ENCODE assay signal across 9 mouse cellular contexts in genomic region chr19:46598187-46598586, GRCm38 (mm10). TPM values are rescaled to one million over a fixed set of nuclear protein-coding genes. Genes with fewer than 3 reads are reported as not detected.
DNase-seq lines count a peak whose midpoint lies in the region; ATAC-seq and TF ChIP-seq lines count a peak whose summit lies in the region.
"Had no signal": no experiment of that assay in that cellular context is flagged by ENCODE, and none has a peak within 500 bp of the region (broad histone marks: within the 10 kb centered on the region; RNA-seq: fewer than 3 reads in every experiment).

No protein-coding gene starts in this region.

- 73% methylated on average over 4 of the region's 4 CpGs for WGBS in kidney, embryonic 16.5 days
- WGBS in embryonic facial prominence, embryonic 15.5 days = 72% methylated on average over 4 of the region's 4 CpGs
- WGBS in intestine, embryonic 16.5 days = 78% methylated on average over 4 of the region's 4 CpGs

- H3K9ac ChIP-seq in kidney, embryonic 16.5 days (replicated peaks; ENCODE audit: low read length) = no peak overlapping the region
- no peak overlapping the region for H3K9ac ChIP-seq in embryonic facial prominence, embryonic 15.5 days
- no peak overlapping the region for H3K9ac ChIP-seq in intestine, embryonic 16.5 days (ENCODE audit: low read depth, low read length)

- H3K4me1 ChIP-seq in kidney, embryonic 16.5 days (ENCODE audit: insufficient read depth, low read length) = peaks cover 34% of the 10 kb centered on the region
- H3K4me1 ChIP-seq in embryonic facial prominence, embryonic 15.5 days = peaks cover 22% of the 10 kb centered on the region
- H3K4me1 ChIP-seq in intestine, embryonic 16.5 days (ENCODE audit: control insufficient read depth, insufficient read depth, low read length) = peaks cover 21% of the 10 kb centered on the region

- H3K4me3 ChIP-seq in kidney, embryonic 16.5 days (ENCODE audit: low read length) = no peak overlapping the region; the same call in 1 of the 2 replicates
- peak overlapping the region; percentile 99 for H3K4me3 ChIP-seq in embryonic facial prominence, embryonic 15.5 days (replicated peaks)
- no peak overlapping the region for H3K4me3 ChIP-seq in intestine, embryonic 16.5 days (ENCODE audit: low read length)
- peak overlapping the region; percentile 89 for H3K4me3 ChIP-seq in myocyte

- H3ac ChIP-seq in myocyte (ENCODE audit: control insufficient read depth, insufficient read length) = no peak overlapping the region

- ATAC-seq in kidney, embryonic 16.5 days (ENCODE audit: low FRiP score, low TSS enrichment) = no peak
- no peak for ATAC-seq in embryonic facial prominence, embryonic 15.5 days (ENCODE audit: insufficient number of reproducible peaks, low FRiP score, low TSS enrichment, low read depth)
- ATAC-seq in intestine, embryonic 16.5 days = no peak

- H3K9me3 ChIP-seq in kidney, embryonic 16.5 days (ENCODE audit: low read length) = no peaks in the 10 kb centered on the region
- no peaks in the 10 kb centered on the region for H3K9me3 ChIP-seq in embryonic facial prominence, embryonic 15.5 days (replicated peaks)
- no peaks in the 10 kb centered on the region for H3K9me3 ChIP-seq in intestine, embryonic 16.5 days (ENCODE audit: control insufficient read depth, low read length)

- peaks cover 21% of the 10 kb centered on the region for H3K36me3 ChIP-seq in kidney, embryonic 16.5 days (ENCODE audit: insufficient read depth, low read length)
- peaks cover 26% of the 10 kb centered on the region for H3K36me3 ChIP-seq in embryonic facial prominence, embryonic 15.5 days
- 0 out of 2 replicates have a peak, but pooled peaks cover 4% of the 10 kb centered on the region for H3K36me3 ChIP-seq in intestine, embryonic 16.5 days (ENCODE audit: control insufficient read depth, insufficient read depth, low read length)
- no peaks in the 10 kb centered on the region for H3K36me3 ChIP-seq in myocyte (ENCODE audit: control insufficient read depth, insufficient read depth)

- H3K4me2 ChIP-seq in kidney, embryonic 16.5 days (replicated peaks; ENCODE audit: low read depth, low read length) = peak overlapping the region; percentile 42
- H3K4me2 ChIP-seq in embryonic facial prominence, embryonic 15.5 days (replicated peaks) = peak overlapping the region; percentile 71
- peak overlapping the region; percentile 20; the same call in 1 of the 2 replicates for H3K4me2 ChIP-seq in intestine, embryonic 16.5 days (ENCODE audit: low read depth, low read length)
- peak overlapping the region; percentile 59 for H3K4me2 ChIP-seq in myocyte (ENCODE audit: low read depth)

- DNase-seq in kidney, postnatal 25 days = no peak
- no peak for DNase-seq in adrenal gland, adult 8-10 months
- DNase-seq in left cerebral cortex, adult 18-20 months (ENCODE audit: low spot score in 2 of 2) = no peak
- DNase-seq in embryo, embryonic 9.5 days (ENCODE audit: extremely low spot score) = no peak

- 0 out of 2 replicates have a peak overlapping the region, but pooled peaks have one; percentile 39 for H3K27ac ChIP-seq in kidney, embryonic 16.5 days (ENCODE audit: low read length)
- no peak overlapping the region for H3K27ac ChIP-seq in embryonic facial prominence, embryonic 15.5 days (replicated peaks)
- H3K27ac ChIP-seq in intestine, embryonic 16.5 days (ENCODE audit: low read length) = peak overlapping the region; percentile 39; the same call in 1 of the 2 replicates

- H3K79me2 ChIP-seq in myocyte (ENCODE audit: control insufficient read depth, insufficient read depth) = peaks cover 40% of the 10 kb centered on the region

- H3K27me3 ChIP-seq in kidney, embryonic 16.5 days (ENCODE audit: insufficient read depth, low read length) = no peaks in the 10 kb centered on the region
- H3K27me3 ChIP-seq in embryonic facial prominence, embryonic 15.5 days = no peaks in the 10 kb centered on the region
- no peaks in the 10 kb centered on the region for H3K27me3 ChIP-seq in intestine, embryonic 16.5 days (replicated peaks; ENCODE audit: control insufficient read depth, insufficient read depth, low read length)
- H3K27me3 ChIP-seq in myocyte (ENCODE audit: control insufficient read depth, insufficient read depth, insufficient read length) = no peaks in the 10 kb centered on the region
- H3K27me3 ChIP-seq: Patski had no signal

- no peak for TF ChIP-seq POLR2A in myocyte (IDR thresholded peaks at IDR 0.05; ENCODE audit: insufficient read length, low read depth)

TF ChIP-seq in myocyte, 11 proteins besides CTCF, POLR2A, EP300 and RAD21:
- TF ChIP-seq USF1 (IDR thresholded peaks at IDR 0.05; ENCODE audit: low read depth) (no peak), TCF3 (IDR thresholded peaks at IDR 0.05; ENCODE audit: insufficient read length, low read depth) (no peak), POLR2AphosphoS2 (IDR thresholded peaks at IDR 0.05; ENCODE audit: insufficient read length, low read depth) (no peak), MAX (IDR thresholded peaks at IDR 0.05; ENCODE audit: low read depth) (no peak), E2F4 (IDR thresholded peaks at IDR 0.05; ENCODE audit: insufficient read depth) (no peak), MYOG (IDR thresholded peaks at IDR 0.05; ENCODE audit: control insufficient read depth in 1 of 3, insufficient read depth in 1 of 3, insufficient read length in 2 of 3, low read depth in 2 of 3) (no peak), REST (IDR thresholded peaks at IDR 0.05; ENCODE audit: insufficient read depth, insufficient read length) (no peak), TCF12 (IDR thresholded peaks at IDR 0.05; ENCODE audit: insufficient read depth, poor library complexity, severe bottlenecking) (no peak), MYOD1 (IDR thresholded peaks at IDR 0.05; ENCODE audit: control insufficient read depth in 1 of 3, insufficient read length in 2 of 3, low read depth in 2 of 3) (no peak), CEBPB (IDR thresholded peaks at IDR 0.05; ENCODE audit: insufficient read depth, poor library complexity, severe bottlenecking) (no peak), SRF (IDR thresholded peaks at IDR 0.05; ENCODE audit: control insufficient read depth, insufficient read length, low read depth) (no peak)

RNA-seq across cellular contexts. Expression of gene Wbp1l, which starts 0.7 kb away (rescaled TPM):
- polyA plus RNA-seq in kidney, embryonic 16.5 days (2015; fragmentation: Nextera tagmentation; extraction: Ambion mirVana) = 53.4 and 54.4 TPM in 2 replicates
- 50.1 and 55.2 TPM in 2 replicates for polyA plus RNA-seq in embryonic facial prominence, embryonic 15.5 days (2015; fragmentation: Nextera tagmentation; extraction: Ambion mirVana)
- polyA plus RNA-seq in intestine, embryonic 16.5 days (2015; fragmentation: Nextera tagmentation; extraction: Ambion mirVana) = 39.3 and 40.0 TPM in 2 replicates
- 39.8 TPM for polyA plus RNA-seq in myocyte (2012; fragmentation: generic; extraction: Trizol)
- 100 to 1,000 TPM; 149 to 232 (median 189) TPM for total RNA-seq in adrenal gland, adult 8-10 months (2022)
- total RNA-seq in left cerebral cortex, adult 18-20 months (2021) = 10 to 100 TPM; 34.9 to 37.9 TPM

RNA-seq across cellular contexts. Expression of gene Sfxn2, which starts 25.0 kb away (rescaled TPM):
- polyA plus RNA-seq in kidney, embryonic 16.5 days (2015; fragmentation: Nextera tagmentation; extraction: Ambion mirVana) = 39.4 and 41.1 TPM in 2 replicates
- 21.8 and 21.9 TPM in 2 replicates for polyA plus RNA-seq in embryonic facial prominence, embryonic 15.5 days (2015; fragmentation: Nextera tagmentation; extraction: Ambion mirVana)
- 16.7 and 18.1 TPM in 2 replicates for polyA plus RNA-seq in intestine, embryonic 16.5 days (2015; fragmentation: Nextera tagmentation; extraction: Ambion mirVana)
- polyA plus RNA-seq in myocyte (2012; fragmentation: generic; extraction: Trizol) = 0.62 TPM
- total RNA-seq in adrenal gland, adult 8-10 months (2022) = 10 to 100 TPM in 3 of 4 experiments, 1 to 10 TPM in 1; 7.0 to 16.4 (median 12.0) TPM
- 1 to 10 TPM; 3.5 to 5.6 TPM for total RNA-seq in left cerebral cortex, adult 18-20 months (2021)

RNA-seq across cellular contexts. Expression of gene Arl3, which starts 25.2 kb away (rescaled TPM):
- polyA plus RNA-seq in kidney, embryonic 16.5 days (2015; fragmentation: Nextera tagmentation; extraction: Ambion mirVana) = 142 and 148 TPM in 2 replicates
- 149 TPM in 2 replicates for polyA plus RNA-seq in embryonic facial prominence, embryonic 15.5 days (2015; fragmentation: Nextera tagmentation; extraction: Ambion mirVana)
- polyA plus RNA-seq in intestine, embryonic 16.5 days (2015; fragmentation: Nextera tagmentation; extraction: Ambion mirVana) = 53.9 and 64.5 TPM in 2 replicates
- 81.9 TPM for polyA plus RNA-seq in myocyte (2012; fragmentation: generic; extraction: Trizol)
- 10 to 100 TPM; 39.0 to 81.8 (median 61.0) TPM for total RNA-seq in adrenal gland, adult 8-10 months (2022)
- 100 to 1,000 TPM; 122 to 128 TPM for total RNA-seq in left cerebral cortex, adult 18-20 months (2021)

Comparison
In these comparisons a context has a peak if more than half of its experiments do, and no peak if none do; other contexts are left out.
1. H3K4me2 ChIP-seq: peak in every context shown above with its lines; median percentile 71 in embryonic facial prominence, embryonic 15.5 days; 59 in myocyte; 42 in kidney, embryonic 16.5 days; 20 in intestine, embryonic 16.5 days.
2. H3K4me3 ChIP-seq: peak in embryonic facial prominence, embryonic 15.5 days (single experiment) and myocyte (single experiment); none in kidney, embryonic 16.5 days (single experiment) and intestine, embryonic 16.5 days (single experiment).
3. RNA of gene Sfxn2, which starts 25.0 kb away (polyA plus RNA-seq): 39.4 to 41.1 TPM in kidney, embryonic 16.5 days, 21.8 to 21.9 TPM in embryonic facial prominence, embryonic 15.5 days and 16.7 to 18.1 TPM in intestine, embryonic 16.5 days; 0.62 TPM in myocyte (single experiment); every median in the first group is over 10 times any median in the second.